ENCODE assay signal across 8 mouse cellular contexts in genomic region chr8:61223283-61223682, GRCm38 (mm10). TPM values are rescaled to one million over a fixed set of nuclear protein-coding genes. Genes with fewer than 3 reads are reported as not detected.
DNase-seq lines count a peak whose midpoint lies in the region; ATAC-seq and TF ChIP-seq lines count a peak whose summit lies in the region.

No protein-coding gene starts in this region.

- H3K9ac ChIP-seq in liver, embryonic 12.5 days, result peak overlapping the region; percentile 77

- no peaks in the 10 kb centered on the region for H3K9me3 ChIP-seq in liver, embryonic 12.5 days (replicated peaks)

- WGBS in liver, embryonic 12.5 days (ENCODE audit: insufficient replicate concordance), result 22% methylated on average over 5 of the region's 5 CpGs

- peak; percentile 13 for DNase-seq in embryo, embryonic 10 days (ENCODE audit: low spot score)
- DNase-seq in embryo, embryonic 10.5 days (ENCODE audit: low spot score), result no peak
- no peak for DNase-seq in testis, postnatal 14 days (ENCODE audit: low spot score)
- DNase-seq in adrenal gland, postnatal 36 days, result no peak
- no peak for DNase-seq in ovary, adult 18-20 months (ENCODE audit: low spot score)
- no peak for DNase-seq in spleen, adult 18-20 months

- peak overlapping the region; percentile 65 for H3K4me3 ChIP-seq in testis, adult 2 months (ENCODE audit: control insufficient read depth, low read depth, low read length)
- peak overlapping the region; percentile 70 for H3K4me3 ChIP-seq in liver, embryonic 12.5 days

- ATAC-seq in liver, embryonic 12.5 days, result no peak

- peaks cover 18% of the 10 kb centered on the region for H3K4me1 ChIP-seq in testis, adult 2 months (ENCODE audit: control insufficient read depth, insufficient read depth, low read length)
- peaks cover 9% of the 10 kb centered on the region; the same call in 1 of the 2 replicates for H3K4me1 ChIP-seq in liver, embryonic 12.5 days

- no peaks in the 10 kb centered on the region for H3K36me3 ChIP-seq in testis, adult 2 months (ENCODE audit: control insufficient read depth, insufficient read depth, low read length)
- peaks cover 4% of the 10 kb centered on the region; the same call in 1 of the 2 replicates for H3K36me3 ChIP-seq in liver, embryonic 12.5 days

- no peak for TF ChIP-seq POLR2A in testis, adult 2 months (IDR thresholded peaks at IDR 0.05; ENCODE audit: control insufficient read depth, low read depth, low read length)

- H3K27me3 ChIP-seq in testis, adult 2 months (ENCODE audit: control insufficient read depth, insufficient read depth, low read length), result no peaks in the 10 kb centered on the region; the same call in 1 of the 2 replicates
- H3K27me3 ChIP-seq in liver, embryonic 12.5 days (replicated peaks), result peaks cover 25% of the 10 kb centered on the region

- peak overlapping the region; percentile 91 for H3K4me2 ChIP-seq in liver, embryonic 12.5 days

- H3K27ac ChIP-seq in testis, adult 2 months (ENCODE audit: control insufficient read depth, insufficient read depth, low read depth, low read length), result no peak overlapping the region
- H3K27ac ChIP-seq in liver, embryonic 12.5 days, result no peak overlapping the region; the same call in 1 of the 2 replicates

- TF ChIP-seq CTCF in testis, adult 2 months (IDR thresholded peaks at IDR 0.05; ENCODE audit: control insufficient read depth, insufficient read depth, insufficient replicate concordance, low read depth, low read length), result no peak

RNA-seq across cellular contexts. Expression of gene Sh3rf1, which starts 0.4 kb away (rescaled TPM):
- 2.2 and 2.3 TPM in 2 replicates for polyA plus RNA-seq in testis, adult 2 months (2012; rRNA removed)
- 2.8 and 3.2 TPM in 2 replicates for polyA plus RNA-seq in liver, embryonic 12.5 days (2016; fragmentation: Nextera tagmentation; extraction: Ambion mirVana)
- 10 to 100 TPM; 10.3 to 12.7 TPM for total RNA-seq in adrenal gland, postnatal 36 days (2021)
